Mouse (Mus musculus) lung, postnatal 0 days (tissue): Measurements from ENCODE around the gene Klk1b5.

Experiments used
- CTCF ChIP-seq: IDR thresholded peaks from 2 replicates; pipeline ENCODE4 v1.5.1; 2016; ENCODE audit warnings: antibody characterized with exemption, mild to moderate bottlenecking
- EP300 ChIP-seq: IDR thresholded peaks from 2 replicates; pipeline ENCODE4 v1.6.1; 2016; ENCODE audit warnings: antibody characterized with exemption, mild to moderate bottlenecking, control low read depth

DNA sequence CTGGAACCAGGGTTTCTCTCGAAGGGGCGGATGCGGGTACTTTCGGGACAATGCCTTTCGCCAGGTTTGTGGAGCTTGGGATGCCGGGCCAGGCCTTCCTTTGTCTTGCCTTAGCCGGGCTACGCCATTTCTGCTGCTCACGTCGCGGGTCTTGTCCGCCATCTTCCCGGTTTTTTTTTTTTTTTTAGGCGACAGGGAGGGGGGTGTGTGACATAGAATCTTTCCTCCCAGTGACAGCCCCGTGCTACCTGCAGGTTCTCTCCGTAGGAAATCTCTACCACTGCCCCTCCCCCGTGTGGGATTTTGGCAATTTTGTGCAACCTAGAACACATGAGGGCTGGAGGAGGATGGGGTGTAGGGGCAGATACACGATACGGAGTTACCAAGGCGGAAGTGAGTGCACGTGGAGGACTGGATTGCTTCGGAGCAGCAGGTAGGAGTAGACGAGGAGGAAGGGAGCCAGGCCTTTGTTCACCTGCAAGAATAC lies 31.3 kb downstream of the Klk1b5 start:
- TF ChIP-seq CTCF = no peak
- TF ChIP-seq EP300 = no peak
